Mouse (Mus musculus): ENCODE measurements around the gene H2-Eb1.

The H2-Eb1 gene

DNA sequence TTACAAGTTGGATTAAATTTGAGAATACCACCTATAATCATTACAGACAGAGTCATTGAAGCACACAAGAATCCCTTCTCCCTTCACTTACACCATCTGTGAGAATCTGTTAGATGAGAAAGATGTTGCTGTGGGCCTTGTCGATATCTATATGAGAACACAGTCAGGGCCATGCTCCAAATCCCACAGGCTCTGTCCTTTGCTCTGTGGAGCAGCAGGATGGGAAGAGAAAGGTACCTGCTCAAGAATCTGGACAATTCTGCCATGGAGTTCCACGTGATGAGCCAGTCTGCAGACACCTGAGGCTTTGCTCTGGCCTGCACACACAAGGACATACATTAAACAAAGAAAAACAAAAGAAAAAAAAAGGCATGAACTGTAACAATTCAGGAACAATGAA is 11.0 kb downstream of the H2-Eb1 start:
- no peak for DNase-seq (ENCODE audit: low spot score)

DNA sequence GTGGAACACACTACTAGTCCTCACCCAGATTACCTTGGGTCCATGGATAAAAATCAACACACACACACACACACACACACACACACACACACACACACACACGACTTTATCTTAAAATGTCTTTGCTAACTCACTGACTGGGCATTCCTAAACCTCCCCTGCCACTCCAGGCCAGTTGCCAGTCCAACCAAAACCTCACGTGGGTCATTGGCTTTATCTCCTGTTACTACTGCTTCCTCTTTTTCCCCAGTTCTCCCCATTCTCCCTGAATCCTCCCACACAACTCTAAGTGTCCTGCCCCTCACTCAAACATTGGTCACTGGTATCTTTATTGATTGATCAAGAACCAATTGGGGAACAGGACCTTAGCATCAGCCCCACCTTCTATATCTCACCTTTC is 11.6 kb downstream of the H2-Eb1 start:
- no peak for DNase-seq (ENCODE audit: low spot score)

DNA sequence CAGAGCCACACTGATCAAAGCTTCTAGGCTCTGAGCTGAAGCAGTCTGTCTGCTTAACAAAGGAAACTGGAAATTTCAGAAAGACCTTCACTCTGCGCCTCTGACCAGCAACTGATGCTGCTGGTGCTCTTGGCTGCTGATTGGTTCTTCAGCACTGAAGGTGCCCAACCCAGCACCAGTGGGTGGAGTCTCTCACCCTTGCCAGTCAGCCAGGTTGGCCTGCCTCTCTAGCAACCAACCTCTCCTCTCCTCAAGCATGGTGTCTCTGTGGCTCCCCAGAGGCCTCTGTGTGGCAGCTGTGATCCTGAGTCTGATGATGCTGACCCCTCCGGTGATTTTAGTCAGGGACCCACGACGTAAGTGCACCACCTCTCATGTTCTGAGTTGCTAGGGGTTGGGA is 19.8 kb downstream of the H2-Eb1 start, which contains the start of gene H2-Eb2:
Gene H2-Eb2 (plus strand): TSS at position 230 of the 400 bp plus-strand sequence.
- no peak for DNase-seq (ENCODE audit: low spot score)

DNA sequence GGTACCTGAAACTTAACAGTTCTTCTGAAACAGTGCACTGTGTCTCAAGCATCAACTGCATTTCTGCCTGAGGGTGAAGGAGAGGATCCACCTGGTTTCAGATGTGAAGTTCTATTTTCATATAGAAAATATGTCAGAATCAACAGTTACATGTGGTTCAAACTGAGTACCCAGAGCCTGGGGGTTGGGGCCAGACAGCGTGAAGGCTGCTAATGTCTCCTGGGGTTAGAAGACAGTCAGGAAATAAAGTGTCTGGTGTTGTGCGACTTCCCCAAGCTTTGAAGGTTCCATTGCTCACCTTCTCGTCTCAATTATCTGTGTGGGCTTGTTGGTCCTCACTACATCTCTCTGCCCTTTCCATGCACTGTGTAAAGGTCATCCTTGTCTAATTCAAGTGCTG is 20.7 kb downstream of the H2-Eb1 start:
- no peak for DNase-seq (ENCODE audit: low spot score)

DNA sequence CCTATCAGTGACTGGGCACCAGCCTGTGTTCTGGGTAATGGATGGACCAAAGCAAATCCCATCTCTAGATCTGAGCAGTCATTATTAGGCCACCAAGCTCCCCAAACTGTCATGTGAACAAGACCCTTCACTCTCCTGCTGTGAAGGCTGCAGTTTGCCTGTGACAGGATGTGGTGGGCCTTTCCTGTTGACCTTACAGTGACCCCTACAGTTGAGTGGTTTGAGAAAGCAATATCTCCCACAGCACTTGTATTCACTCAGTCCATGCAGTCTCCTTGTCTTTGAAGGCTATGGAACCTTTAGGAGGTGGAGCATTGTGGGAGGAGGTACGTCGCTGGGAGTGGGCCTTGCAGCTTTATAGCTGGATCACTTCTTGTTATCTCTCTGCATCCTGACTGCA is 24.1 kb downstream of the H2-Eb1 start:
- no peak for DNase-seq (ENCODE audit: low spot score)

DNA sequence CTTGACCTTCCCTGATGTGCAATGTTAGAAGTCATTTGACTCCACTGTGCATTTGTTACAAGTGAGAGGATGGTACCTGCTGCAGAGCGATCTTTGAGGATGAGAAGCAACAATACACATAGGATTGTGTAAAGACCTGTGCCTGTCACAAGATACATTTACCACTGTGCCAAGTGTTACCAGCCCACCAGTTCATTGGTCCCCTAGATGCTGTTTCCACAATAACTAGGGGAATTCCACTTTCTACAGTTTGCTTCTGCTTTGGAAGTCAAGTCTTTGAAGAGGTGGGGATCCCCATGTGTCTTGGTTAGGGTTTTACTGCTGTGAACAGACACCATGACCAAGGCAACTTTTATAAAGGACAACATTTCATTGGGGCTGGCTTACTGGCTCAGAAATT is 25.5 kb downstream of the H2-Eb1 start:
- DNase-seq (ENCODE audit: low spot score), result no peak

DNA sequence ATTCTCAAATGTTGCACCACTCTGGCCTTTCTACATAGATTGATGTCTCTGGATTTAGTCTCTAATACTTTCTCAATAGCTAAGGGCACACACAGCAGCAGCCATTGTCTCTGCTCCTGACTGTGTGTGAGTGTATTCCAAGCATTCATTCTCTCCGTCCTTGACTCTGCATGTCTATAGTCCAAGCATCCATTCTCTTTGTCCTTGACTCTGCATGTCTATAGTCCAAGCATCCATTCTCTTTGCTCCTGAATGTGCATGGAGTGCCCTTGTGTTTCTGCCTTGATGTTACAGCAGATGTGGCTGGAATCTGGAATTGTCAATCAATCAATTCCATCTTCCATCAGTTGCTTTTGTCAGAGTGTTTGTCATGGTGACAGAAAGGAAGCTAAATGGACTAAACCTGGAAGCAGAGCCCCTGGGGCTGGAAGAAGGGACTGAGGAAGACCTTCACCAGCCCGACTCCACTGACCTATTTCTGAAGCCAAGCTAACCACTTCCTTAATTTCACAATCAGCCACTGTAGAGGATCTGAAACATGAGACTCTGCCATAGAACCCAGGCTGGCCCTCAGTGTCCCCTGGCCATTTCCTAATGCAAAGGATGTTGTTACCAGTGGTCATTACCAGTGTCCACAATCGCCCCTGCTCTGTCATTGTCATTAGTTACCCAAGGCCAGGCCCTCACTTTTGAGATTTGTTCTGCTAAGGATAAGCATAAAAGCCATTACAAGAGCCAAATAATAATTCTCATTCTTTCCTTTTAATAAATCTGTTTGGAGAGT is 35.1 kb downstream of the H2-Eb1 start:
- no peak for DNase-seq (ENCODE audit: low spot score)

DNA sequence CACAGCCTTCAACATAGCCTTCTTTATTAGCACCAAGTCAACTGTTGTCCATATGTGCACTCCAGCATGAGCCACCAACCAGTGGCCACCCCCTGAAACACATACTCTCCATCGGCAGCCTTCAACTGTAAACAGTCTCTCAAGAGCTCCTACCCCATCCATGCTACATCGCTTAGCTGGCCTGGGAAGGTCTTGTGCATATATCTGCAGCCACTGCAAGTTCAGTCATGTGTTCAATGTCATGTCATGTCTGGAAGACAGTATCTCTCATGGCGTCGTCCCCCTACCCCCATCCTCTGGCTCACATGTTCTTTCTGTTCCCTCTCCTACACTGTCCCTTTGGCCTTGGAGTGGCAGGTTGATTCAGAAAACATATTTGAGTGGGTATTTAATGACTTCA is 39.2 kb downstream of the H2-Eb1 start:
- no peak for DNase-seq (ENCODE audit: low spot score)

DNA sequence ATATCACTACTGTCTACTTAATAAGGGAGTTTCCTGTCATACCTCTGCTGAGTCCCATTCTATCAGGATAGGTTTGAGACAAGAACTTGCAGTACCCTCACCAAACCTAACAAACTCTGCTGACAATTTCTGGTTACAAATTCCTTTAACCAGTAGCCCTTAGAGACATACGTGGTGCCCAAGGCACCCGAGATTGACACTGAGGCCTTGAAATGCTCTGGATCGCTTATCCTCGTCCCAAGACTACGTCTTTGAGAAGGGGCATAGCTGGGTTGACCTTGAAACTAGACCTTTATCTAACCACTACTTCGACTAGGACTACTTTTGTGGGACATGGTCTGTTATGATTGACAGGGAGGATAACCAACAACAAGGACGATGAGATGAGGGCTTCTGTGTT is 39.8 kb downstream of the H2-Eb1 start:
- no peak for DNase-seq (ENCODE audit: low spot score)

DNA sequence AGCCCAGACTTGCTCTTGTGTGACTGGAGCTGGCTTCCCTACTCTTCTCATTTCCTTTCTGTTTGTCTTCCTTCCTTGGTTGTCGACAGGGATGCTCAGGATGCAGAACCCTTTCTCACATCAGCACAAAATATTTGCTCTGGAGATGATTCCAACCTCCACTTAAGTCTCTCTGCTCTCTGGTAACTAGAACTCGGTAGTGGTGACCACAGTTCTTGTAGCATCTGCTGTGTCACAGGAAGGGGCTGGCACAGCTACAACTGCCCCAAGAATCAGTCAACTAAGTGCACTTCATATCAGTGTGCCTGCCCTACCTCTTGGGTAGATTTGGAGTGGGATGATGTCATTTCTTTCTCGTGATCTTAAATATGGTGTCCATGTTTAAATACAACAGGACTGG is 40.4 kb downstream of the H2-Eb1 start:
- no peak for DNase-seq (ENCODE audit: low spot score)

DNA sequence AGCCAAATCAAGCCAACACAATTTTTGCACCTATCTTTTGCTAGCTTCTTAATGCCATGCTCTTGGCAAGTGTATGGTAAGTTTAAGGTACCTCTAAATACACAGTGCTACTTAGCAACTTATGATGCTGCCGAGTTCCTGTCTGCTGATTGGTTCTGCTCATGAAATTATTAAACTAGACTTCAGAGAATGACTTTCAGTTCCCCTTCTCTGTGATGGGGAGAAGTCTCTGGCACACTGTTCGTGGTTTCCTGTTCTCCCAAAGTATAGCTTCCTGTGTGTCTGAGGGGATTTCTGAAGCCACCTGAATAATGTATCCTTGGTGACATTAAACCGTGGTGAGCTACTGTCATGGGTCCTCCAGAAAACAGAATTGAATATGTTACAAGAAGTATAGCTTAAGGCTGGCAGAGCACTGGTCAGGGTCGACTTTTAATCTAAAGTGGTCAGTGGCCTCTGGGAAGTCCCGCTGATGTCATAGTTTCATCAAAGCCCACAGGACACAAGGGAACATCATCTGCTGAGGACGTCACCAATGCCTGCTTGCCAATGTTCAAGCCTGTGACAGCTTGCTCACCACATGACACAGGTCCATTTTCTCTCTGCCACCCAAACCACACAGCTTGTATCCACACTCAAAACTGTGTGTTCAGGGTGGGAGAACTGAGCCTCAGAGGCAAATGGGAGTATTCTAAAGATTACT is 42.1 kb downstream of the H2-Eb1 start:
- peak; percentile 18 for DNase-seq (ENCODE audit: low spot score)

DNA sequence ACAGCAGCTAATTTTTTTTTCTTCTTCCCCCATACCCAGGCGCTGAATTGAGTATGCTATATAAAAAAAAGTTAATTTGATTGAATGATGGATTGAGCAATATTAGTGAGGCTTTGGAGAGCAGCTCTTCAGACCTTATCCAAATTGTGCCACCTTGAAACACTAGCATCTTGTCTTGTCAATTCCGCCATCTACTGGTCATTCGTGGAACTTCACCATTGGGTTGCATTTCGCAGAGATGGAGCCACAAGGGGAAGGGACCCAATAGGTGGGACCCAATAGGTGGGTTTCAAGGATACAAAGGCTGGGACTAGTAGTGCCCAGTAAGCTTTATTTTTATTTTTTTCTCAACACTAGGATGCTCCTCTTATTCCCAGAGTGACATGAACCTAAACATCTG is 43.8 kb downstream of the H2-Eb1 start:
- DNase-seq (ENCODE audit: low spot score), result peak; percentile 78

DNA sequence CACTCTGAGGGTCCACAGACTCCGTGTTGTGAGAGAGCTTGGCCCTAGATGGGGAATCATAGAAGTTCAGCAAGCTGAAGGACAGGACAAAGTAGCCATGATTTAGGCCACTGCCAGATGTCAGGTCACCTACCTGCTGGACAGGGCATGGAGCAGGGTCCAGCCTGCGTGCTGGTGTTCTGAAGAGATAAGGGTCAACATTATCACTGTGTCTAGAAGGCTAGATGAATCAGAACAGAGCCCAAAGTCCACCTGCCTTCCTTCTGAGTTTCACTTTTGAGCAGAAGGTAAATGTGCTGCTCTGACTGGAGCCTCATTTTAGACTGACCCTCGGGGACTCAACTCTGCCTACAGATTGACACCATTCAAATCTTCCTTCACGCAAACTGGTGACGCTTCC is 48.9 kb downstream of the H2-Eb1 start, which contains the start of gene Btnl2:
Gene Btnl2 (plus strand): TSS at position 284 of the 400 bp plus-strand sequence.
- DNase-seq (ENCODE audit: low spot score), result no peak

DNA sequence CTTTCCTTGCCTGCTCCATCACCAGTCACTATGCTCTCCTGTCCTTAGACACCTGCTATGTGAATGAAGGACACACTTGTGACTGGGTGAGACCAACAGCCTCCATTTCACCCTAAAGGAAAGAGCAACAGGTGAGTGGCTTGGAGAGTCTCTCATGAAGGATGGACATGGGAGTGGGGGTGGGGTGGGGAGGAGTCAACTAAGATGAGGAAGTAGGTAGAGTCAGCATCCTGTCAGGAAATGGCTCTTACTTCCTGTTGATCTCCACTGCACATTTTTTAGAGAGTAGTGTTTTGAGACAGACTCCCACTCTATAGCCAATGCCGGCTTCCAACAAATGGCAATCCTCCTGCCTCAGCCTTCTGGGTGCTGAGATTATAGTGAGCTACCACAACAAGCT is 49.3 kb downstream of the H2-Eb1 start:
- DNase-seq (ENCODE audit: low spot score), result no peak

DNA sequence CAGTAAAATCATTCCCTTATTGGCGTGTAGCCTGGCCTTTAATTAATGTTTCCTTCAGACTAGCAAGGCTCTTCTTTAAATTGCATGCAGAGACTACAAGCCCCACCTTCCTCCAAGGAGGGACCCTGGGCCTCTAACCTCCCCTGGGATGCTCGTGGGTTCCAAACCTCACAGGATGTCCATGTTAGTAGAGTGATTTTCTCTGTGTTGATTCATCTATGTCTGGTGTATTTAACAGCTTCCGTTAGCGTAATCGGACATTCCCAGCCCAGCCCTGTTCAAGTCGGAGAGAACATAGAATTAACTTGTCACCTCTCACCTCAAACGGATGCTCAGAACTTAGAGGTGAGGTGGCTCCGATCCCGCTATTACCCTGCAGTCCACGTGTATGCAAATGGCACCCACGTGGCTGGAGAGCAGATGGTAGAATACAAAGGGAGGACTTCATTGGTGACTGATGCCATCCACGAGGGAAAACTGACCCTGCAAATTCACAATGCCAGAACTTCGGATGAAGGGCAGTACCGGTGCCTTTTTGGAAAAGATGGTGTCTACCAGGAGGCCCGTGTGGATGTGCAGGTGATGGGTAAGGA is 57.4 kb downstream of the H2-Eb1 start:
- no peak for DNase-seq (ENCODE audit: low spot score)

DNA sequence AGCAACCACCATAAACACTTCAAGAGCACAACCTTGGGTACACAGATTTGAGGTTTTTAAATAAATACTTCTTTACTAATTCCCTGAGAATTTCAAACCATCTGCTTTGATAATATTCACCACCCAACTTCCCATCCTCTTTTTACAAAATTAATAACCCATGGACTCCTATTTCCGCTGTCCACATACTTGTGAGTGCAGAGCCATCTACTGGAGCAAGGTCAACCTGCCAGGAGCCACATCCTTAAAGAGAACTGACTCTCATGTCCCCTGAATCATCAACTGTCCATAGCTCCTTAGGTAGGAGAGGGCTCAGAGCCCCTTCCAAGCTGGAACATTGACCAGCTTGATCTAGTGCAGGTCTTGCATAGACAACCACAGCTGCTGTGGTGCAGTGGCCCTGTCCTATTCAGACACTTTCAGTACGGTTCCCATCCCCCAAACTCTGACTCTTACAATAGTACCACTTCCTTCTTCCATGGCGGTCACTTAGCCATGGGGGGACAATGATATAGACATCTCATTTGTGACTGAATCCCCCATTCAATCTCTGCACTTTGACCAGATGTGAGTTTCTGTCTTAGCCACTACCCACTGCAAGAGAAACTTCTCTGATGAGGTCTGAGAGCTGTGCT is 58.1 kb downstream of the H2-Eb1 start:
- DNase-seq (ENCODE audit: low spot score), result no peak

DNA sequence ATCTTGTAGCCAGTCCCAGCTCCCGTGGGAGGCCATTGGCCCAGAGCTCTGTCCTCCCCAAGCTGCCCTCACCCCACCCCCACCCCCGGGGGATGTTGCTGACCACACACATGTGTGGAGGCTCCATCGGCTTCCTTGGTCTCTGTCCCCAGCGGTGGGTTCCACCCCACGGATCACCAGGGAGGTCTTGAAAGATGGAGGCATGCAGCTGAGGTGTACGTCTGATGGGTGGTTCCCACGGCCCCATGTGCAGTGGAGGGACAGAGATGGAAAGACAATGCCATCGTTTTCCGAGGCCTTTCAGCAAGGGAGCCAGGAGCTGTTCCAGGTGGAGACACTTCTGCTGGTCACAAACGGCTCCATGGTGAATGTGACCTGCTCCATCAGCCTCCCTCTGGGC is 59.4 kb downstream of the H2-Eb1 start:
- no peak for DNase-seq (ENCODE audit: low spot score)
